Mouse (Mus musculus) forebrain, embryonic 16.5 days (tissue): ENCODE measurements at regions not wholly inside any gene's neighbourhood (a gene's known extent, or its start where the extent isn't known, plus 50 kb on each side); places are given as distances from the start of the nearest gene placed in this dataset.

Source experiments
- ATAC-seq: fragments of 200-750 bp; cut with Nextera tagmentation; 2 replicates; pipeline ENCODE4 v1.8.0; 2017; ENCODE audit warnings: mild to moderate bottlenecking, moderate library complexity
- H3K27ac ChIP-seq: fragments of 300-500 bp; sonication (generic); 2 replicates; pipeline ENCODE4 v1.5.1; 2014; ENCODE audit warnings: low read length, control low read depth
- H3K27me3 ChIP-seq: fragments of 300-500 bp; sonication (generic); replicated peaks from 2 replicates; pipeline ENCODE4 v1.6.1; 2014; ENCODE audit warnings: low read length; ENCODE audit not compliant: control insufficient read depth, insufficient read depth
- H3K36me3 ChIP-seq: fragments of 300-500 bp; sonication (generic); 2 replicates; pipeline ENCODE4 v1.6.1; 2014; ENCODE audit not compliant: control insufficient read depth, insufficient read depth
- H3K4me1 ChIP-seq: fragments of 300-500 bp; sonication (generic); replicated peaks from 2 replicates; pipeline ENCODE4 v1.6.1; 2014; ENCODE audit warnings: low read length; ENCODE audit not compliant: control insufficient read depth, insufficient read depth
- H3K4me2 ChIP-seq: fragments of 300-500 bp; sonication (generic); 2 replicates; pipeline ENCODE4 v1.6.1; 2014; ENCODE audit warnings: mild to moderate bottlenecking, low read length, control low read depth
- H3K4me3 ChIP-seq: fragments of 300-500 bp; sonication (generic); replicated peaks from 2 replicates; pipeline ENCODE4 v1.5.1; 2014; ENCODE audit warnings: mild to moderate bottlenecking, low read length, control low read depth
- H3K9ac ChIP-seq: fragments of 300-500 bp; sonication (generic); replicated peaks from 2 replicates; pipeline ENCODE4 v1.6.1; 2014; ENCODE audit warnings: low read depth, low read length, control low read depth
- H3K9me3 ChIP-seq: fragments of 300-500 bp; sonication (generic); 2 replicates; pipeline ENCODE4 v1.6.1; 2016; ENCODE audit warnings: low read length; ENCODE audit not compliant: control insufficient read depth
- WGBS: fragments of 180-500 bp; shearing (Covaris S2); extraction: QIAGEN DNeasy Blood & Tissue Kit; methylation state at CpG from one replicate; pipeline ENCODE4 v1.1.7; 2014; 5-methylcytosine and 5-hydroxymethylcytosine counted together

GRCm38 (mm10) chr16:27507212-27507611, 118.5 kb downstream of the Ccdc50 start:
- H3K4me2 ChIP-seq: no peak overlapping the region
- no peak overlapping the region for H3K9ac ChIP-seq
- H3K9me3 ChIP-seq: 0 out of 2 replicates have a peak, but pooled peaks cover 2% of the 10 kb centered on the region
- no peak for ATAC-seq
- no peaks in the 10 kb centered on the region for H3K36me3 ChIP-seq
- no peak overlapping the region for H3K4me3 ChIP-seq
- no peak overlapping the region for H3K27ac ChIP-seq
- no peaks in the 10 kb centered on the region for H3K4me1 ChIP-seq
- H3K27me3 ChIP-seq: no peaks in the 10 kb centered on the region
- 62% methylated on average over 1 of the region's 1 CpGs for WGBS

DNA sequence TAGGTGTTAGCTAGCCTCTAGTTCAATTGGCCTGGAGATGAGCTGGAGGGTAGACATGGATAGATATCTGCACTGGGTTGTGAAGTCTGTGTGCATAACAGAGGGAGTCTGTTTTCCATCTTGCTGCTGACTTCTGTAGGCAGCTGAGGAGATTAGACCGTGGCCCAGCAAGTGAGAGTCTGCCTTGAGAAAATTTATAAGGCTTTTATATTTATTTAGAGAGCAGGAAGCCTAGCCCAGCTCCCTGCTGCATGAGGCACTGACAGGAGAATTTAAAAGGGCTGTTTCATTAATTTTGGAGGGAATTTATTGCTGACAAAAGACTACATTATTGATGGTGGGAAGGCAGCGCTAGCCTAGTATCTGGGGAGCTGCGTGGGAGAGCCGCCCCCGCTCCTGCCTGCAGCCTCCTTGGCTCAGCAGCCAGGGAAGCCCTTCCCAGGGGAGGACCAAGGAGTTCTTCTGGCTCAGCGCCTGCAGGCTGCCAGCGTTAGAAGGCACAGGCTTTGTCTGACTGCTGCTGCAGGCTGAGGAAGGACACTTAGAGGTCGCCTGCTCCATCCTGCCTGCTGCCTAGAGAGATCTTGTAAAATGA, 135.0 kb downstream of the Ccdc50 start:
- peak; percentile 99 for ATAC-seq
- WGBS: 11% methylated on average over 8 of the region's 8 CpGs
- Histone ChIP-seq H3K9ac (peak overlapping the region; percentile 38), H3K4me2 (peak overlapping the region; percentile 41), H3K4me1 (peaks cover 8% of the 10 kb centered on the region), H3K27me3 (no peaks in the 10 kb centered on the region), H3K27ac (peak overlapping the region; percentile 63), H3K4me3 (no peak overlapping the region), H3K36me3 (no peaks in the 10 kb centered on the region), H3K9me3 (no peaks in the 10 kb centered on the region)

DNA sequence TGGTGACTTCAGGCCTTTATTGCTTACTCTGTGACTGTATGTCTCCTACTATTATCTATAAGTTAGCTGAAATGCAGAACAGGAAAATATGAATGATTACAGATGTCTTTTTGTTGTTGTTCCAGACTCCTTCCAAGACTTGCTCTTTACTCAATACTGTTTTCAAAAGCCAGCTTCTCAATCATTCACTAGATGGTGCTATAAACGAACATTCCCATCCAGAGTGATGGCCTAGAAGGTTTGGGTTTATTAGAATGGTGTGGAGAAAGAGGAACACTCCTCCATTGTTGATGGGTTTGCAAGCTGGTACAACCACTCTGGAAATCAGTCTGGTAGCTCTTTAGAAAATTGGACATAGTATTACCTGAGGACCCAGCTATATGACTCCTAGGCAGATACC, 138.0 kb downstream of the Ccdc50 start:
- 62% methylated on average over 1 of the region's 1 CpGs for WGBS
- no peak overlapping the region for H3K4me3 ChIP-seq
- ATAC-seq: no peak

DNA sequence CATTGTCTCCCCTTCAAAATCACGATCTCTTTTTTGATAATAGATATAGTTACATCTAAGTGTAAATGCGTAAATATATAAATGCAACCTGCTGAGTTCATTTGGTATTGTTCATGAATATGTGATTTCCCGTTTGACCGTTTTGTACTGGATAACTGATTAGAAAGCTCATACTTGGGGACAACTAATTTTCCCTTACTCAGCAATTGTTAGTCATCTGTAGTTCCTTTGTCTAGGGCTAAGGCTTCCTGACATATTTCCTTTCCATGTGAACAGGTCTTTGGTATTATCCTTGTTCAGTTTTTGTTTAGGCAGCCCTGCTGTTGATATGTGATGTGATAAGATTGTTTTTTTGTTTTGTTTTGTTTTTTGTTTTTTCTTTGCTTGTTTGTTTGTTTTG, 142.0 kb downstream of the Ccdc50 start:
- no peak for ATAC-seq
- Histone ChIP-seq H3K9ac (no peak overlapping the region), H3K4me2 (no peak overlapping the region), H3K27ac (no peak overlapping the region), H3K4me1 (no peaks in the 10 kb centered on the region), H3K4me3 (no peak overlapping the region), H3K9me3 (no peaks in the 10 kb centered on the region), H3K27me3 (no peaks in the 10 kb centered on the region), H3K36me3 (no peaks in the 10 kb centered on the region)
- 93% methylated on average over 4 of the region's 4 CpGs for WGBS

More for the DNA sequence above, 138.0 kb downstream of the Ccdc50 start:
- Histone ChIP-seq H3K27ac (no peak overlapping the region), H3K9ac (no peak overlapping the region), H3K36me3 (no peaks in the 10 kb centered on the region), H3K27me3 (no peaks in the 10 kb centered on the region), H3K4me1 (peaks cover 8% of the 10 kb centered on the region), H3K9me3 (no peaks in the 10 kb centered on the region), H3K4me2 (no peak overlapping the region)
